In the genomic region with DNA sequence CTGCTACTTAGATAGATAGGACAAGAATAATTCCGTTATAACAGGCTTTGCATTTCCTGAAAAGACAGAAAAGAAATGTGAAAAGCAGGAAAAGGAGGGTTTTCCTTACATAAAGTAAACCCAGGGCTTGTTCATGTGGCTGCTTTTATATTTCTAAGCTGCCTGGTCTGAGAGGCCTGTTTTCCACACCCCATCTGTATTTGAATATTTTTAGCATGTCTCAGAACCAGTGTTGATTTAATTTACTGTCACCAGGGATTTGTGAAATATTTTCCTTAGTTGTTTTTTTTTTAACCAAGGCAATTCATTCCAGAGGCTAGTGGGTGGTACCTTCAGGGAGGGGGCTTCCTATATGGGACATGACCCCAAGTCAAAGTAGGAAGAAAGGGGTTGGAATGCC, we compare ENCODE assay signal across 19 mouse cellular contexts. TPM values are rescaled to one million over a fixed set of nuclear protein-coding genes. Genes with fewer than 3 reads are reported as not detected.
"Had no signal": no experiment of that assay in that cellular context is flagged by ENCODE, and none has a peak within 500 bp of the region (broad histone marks: within the 10 kb centered on the region; RNA-seq: fewer than 3 reads in every experiment).

No protein-coding gene starts in this region.

- H3K4me3 ChIP-seq: limb, embryonic 12.5 days; liver, embryonic 13.5 days; lung, embryonic 15.5 days; megakaryocyte, embryonic 14.5 days; midbrain, embryonic 12.5 days; neural tube, embryonic 13.5 days had no signal

- H3K4me1 ChIP-seq: limb, embryonic 12.5 days; liver, embryonic 13.5 days; lung, embryonic 15.5 days; midbrain, embryonic 12.5 days had no signal

- DNase-seq: kidney, adult 9 months; kidney, postnatal 4 days; liver; liver, embryonic 13.5 days; liver, postnatal 0 days; lung, postnatal 14 days; retina, postnatal 1 day; right cerebral cortex, postnatal 4 days; spleen, adult 18-20 months; thymus, adult 2 months; thymus, postnatal 25 days had no signal

- ATAC-seq: liver, postnatal 0 days; midbrain, embryonic 16.5 days had no signal

- H3K4me2 ChIP-seq: limb, embryonic 12.5 days; liver, embryonic 13.5 days; lung, embryonic 15.5 days; midbrain, embryonic 12.5 days; neural tube, embryonic 13.5 days had no signal

- H3K9me3 ChIP-seq: limb, embryonic 12.5 days; liver, embryonic 13.5 days; lung, embryonic 15.5 days; midbrain, embryonic 12.5 days; neural tube, embryonic 13.5 days had no signal

- H3K27me3 ChIP-seq: liver, embryonic 13.5 days; lung, embryonic 15.5 days; neural tube, embryonic 13.5 days had no signal

- H3K27ac ChIP-seq: kidney, postnatal 0 days; limb, embryonic 12.5 days; liver, embryonic 13.5 days; lung, embryonic 15.5 days; macrophage; midbrain, embryonic 12.5 days; neural tube, embryonic 13.5 days had no signal

- H3K9ac ChIP-seq: limb, embryonic 12.5 days; liver, embryonic 13.5 days; liver, postnatal 0 days; lung, embryonic 15.5 days; midbrain, embryonic 12.5 days; neural tube, embryonic 13.5 days had no signal

- H3K36me3 ChIP-seq: limb, embryonic 12.5 days; liver, embryonic 13.5 days; lung, embryonic 15.5 days; midbrain, embryonic 12.5 days; neural tube, embryonic 13.5 days had no signal

RNA-seq across cellular contexts. Expression of a gene that starts 26.6 kb away (rescaled TPM):
- polyA plus RNA-seq: liver, postnatal 0 days; macrophage had no signal
